Mouse (Mus musculus): ENCODE results near the gene Carns1.
"Not testable (repeated sequence)": the region's sequence is repeated elsewhere in the genome, so short reads cannot be mapped to it uniquely, and the experiment has no call there.

- not testable (repeated sequence) for TF ChIP-seq CTCF (IDR thresholded peaks at IDR 0.05; ENCODE audit: low read depth, low read length); POLR2A (IDR thresholded peaks at IDR 0.05; ENCODE audit: extremely low read depth, insufficient read depth, low read length)
Observed at GRCm38 (mm10) chr19:4135229-4135962, 39.9 kb downstream of the Carns1 start.
